Mouse (Mus musculus) large intestine, adult 2 months (tissue): ENCODE measurements around the gene Slc1a3. TPM values are rescaled to one million over a fixed set of nuclear protein-coding genes. Genes with fewer than 3 reads are reported as not detected.

ENCODE experiments used
- DNase-seq: peaks from one replicate; pipeline ENCODE4 v3.0.0-alpha.2; 2012; ENCODE audit warnings: low read depth, low spot score
- WGBS: fragments of 180-500 bp; shearing (Covaris S2); methylation state at CpG from one replicate; pipeline ENCODE4 v1.1.7; 2018; 5-methylcytosine and 5-hydroxymethylcytosine counted together
- polyA plus RNA-seq: library from polyadenylated mRNA; depleted of rRNA; stranded (reverse); fragments of >200 nt; gene quantifications from 2 replicates; pipeline ENCODE4 v1.2.3, GENCODE M21; 2012; rRNA removed

Slc1a3 gene
- 1.5 and 1.8 TPM in 2 replicates for polyA plus RNA-seq

DNA sequence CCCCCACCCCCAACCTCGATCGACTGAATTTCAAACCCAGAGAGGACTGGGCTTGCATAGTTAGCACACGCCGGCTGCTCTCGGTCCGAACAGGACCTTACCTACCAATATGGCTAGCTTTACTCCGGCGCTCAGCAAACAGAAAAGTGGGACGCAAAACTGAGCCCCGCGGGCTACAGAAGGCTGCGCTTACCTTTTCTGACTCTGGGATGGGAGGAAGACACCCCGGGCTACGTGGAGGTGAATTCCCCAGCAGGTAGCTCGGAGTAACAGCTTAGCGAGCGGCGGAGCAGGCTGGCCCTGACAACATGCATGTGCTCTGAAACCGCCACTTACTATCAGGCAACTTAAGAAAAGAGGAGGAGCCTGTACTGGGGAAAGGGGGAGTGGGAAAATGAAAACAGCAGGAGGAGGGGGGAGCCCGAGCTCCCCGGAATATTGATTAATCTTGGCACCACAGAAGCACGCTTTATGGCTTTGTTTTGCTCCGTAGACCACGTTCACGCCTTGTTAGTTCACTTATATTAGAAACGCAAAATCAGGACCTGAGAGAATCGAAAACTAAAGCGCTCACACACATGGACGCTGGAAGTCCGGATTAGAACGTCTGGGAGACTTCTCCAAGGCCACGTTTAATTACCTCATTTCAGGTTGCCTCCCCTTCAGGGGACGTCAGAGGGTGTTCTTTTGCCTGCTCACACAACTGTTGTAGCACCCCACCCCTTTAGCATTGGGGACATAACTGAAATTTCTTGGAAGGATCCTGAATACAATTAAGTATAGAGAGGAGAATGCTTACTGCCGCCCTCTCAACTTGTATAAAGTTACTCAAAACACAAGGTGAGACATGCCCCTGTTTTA is at the start of gene Slc1a3:
Gene Slc1a3 (minus strand): TSS at position 619 of the 861 bp plus-strand sequence.
- WGBS = under 1% methylated on average over 34 of the region's 34 CpGs

DNA sequence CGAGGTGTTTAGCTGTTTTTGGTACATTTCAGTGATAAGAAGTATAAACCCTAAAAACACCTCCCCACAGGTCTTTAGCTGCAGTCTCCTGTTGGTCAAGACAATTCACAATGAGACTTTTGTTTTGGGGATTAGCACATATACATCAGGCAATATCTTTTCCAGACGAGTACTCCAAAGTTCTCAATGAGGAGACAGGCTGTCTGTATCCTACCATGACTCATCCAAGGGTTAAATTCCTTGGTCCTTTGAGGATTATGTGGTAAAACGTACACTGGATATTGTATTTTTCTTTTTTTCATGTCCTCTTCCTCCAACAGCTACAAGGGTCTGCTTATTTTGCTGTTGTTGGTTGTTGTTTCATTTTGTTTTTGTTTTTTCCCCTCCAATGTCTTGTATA is 48.5 kb upstream of the Slc1a3 start:
- 56% methylated on average over 3 of the region's 3 CpGs for WGBS

More for the DNA sequence above, at the start of gene Slc1a3:
- DNase-seq = no peak

DNA sequence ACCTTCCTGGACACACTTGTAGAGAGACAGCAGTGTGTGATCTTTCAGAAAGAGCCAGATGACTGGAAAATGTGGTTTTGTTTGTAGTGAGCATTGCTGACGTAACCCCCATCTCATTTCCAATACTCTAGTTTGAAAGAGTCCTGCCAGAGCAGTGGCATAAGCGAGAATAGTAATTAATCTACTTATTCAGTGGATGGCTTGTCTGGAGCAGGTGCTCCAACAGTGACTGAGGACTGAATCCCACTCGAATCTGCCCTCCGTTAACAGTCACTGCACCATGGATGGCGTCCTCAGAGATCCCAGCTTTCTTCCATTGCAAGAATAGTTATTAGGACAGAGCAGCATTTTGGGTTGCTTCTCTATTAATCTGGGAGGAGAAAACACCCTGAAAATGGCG is 45.9 kb upstream of the Slc1a3 start:
- 77% methylated on average over 6 of the region's 6 CpGs for WGBS
- no peak for DNase-seq

More for the DNA sequence above, 48.5 kb upstream of the Slc1a3 start:
- no peak for DNase-seq

DNA sequence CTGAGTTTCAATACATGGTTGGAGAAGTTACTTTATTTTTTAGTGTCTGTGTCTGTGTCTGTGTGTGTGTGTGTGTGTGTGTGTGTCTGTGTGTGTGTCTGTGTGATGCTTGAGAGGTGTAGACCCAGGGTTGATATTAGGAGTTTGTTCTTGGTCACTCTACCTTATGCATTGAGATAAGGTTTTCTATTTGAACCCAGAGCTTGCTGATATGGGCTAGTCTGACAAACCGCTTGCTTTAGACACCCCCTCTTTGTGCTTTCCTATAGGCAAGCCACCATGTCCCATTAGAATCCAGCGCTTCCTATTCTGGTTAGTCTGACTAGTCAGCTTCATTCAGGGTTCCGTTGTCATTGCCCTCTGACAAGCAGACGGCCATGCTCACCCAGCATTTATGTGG is 39.2 kb upstream of the Slc1a3 start:
- WGBS = 93% methylated on average over 4 of the region's 4 CpGs
- no peak for DNase-seq

DNA sequence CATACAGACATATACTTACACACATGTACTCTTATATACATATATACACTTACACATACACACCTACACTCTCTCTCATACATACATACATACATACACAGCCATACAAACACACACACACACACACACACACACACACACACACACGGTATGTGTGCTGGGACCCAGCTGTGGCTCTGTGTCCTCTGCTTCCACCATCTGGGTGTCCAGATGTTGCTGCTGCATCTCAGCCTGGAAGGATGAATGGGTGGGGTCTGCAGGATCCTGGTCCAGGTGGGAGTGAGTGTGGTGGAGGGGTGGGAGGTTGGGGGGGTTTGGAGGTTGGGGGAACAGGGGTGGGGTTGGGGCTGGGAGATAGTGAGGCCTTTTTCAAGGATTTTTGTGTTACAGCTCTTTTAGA is 38.2 kb upstream of the Slc1a3 start:
- WGBS = 81% methylated on average over 1 of the region's 1 CpGs
- no peak for DNase-seq

DNA sequence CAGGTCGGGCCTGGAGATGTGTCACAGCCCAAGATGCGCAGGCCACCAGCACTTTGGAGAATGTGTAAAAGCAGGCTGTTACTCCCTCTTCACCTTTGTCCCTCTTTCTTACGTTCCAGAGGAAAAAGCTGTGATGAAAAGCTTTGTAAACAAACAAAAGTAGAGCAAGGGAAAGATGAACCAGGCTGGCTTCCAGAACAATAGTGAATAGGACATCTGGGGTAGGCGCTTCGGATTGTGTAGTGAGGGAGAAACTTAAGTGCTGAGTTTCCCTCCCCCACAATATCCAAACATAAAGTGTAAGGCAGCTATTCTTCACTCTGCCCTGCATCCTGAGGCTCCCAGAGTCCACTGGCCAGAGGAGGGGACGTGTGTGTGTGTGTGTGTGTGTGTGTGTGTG is 31.0 kb upstream of the Slc1a3 start:
- 49% methylated on average over 6 of the region's 6 CpGs for WGBS
- no peak for DNase-seq

DNA sequence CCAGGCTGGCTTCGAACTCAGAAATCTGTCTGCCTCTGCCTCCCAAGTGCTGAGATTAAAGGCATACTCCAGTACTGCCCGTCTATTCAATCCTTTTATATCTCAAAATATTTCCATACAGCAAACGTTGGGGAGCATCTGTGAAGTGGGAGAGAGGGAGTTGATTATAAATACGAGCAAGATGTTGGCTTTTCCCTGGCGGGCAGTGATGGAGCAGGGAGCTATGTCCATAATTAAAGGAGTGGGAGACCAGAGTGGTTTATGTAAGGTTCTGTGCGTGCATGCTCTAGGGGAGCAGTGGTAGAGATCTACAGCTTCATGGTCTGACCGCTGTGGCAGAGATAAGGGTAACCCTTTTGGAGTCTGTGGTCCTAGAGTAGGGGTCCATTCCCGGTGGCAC is 30.2 kb upstream of the Slc1a3 start:
- DNase-seq = no peak
- WGBS = 86% methylated on average over 8 of the region's 8 CpGs

DNA sequence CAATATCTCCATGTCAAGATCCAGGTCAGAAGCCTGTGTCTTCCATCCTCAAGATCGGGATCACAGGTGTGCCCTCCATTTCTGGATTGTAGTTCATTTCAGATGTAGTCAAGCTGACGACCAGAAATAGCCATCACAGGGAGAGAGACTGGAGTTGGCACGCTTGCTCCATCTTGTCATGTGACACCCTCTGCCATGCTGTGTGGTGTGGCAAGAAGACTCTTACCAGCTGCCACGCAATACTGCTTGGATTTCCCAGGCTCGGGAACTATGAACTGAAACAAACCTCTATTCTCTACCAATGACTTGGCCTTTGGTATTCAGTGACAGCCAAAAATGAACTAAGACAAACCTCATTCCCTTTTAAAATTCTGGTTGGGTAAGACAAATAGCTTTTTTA is 27.6 kb upstream of the Slc1a3 start:
- 88% methylated on average over 5 of the region's 5 CpGs for WGBS
- DNase-seq = no peak

DNA sequence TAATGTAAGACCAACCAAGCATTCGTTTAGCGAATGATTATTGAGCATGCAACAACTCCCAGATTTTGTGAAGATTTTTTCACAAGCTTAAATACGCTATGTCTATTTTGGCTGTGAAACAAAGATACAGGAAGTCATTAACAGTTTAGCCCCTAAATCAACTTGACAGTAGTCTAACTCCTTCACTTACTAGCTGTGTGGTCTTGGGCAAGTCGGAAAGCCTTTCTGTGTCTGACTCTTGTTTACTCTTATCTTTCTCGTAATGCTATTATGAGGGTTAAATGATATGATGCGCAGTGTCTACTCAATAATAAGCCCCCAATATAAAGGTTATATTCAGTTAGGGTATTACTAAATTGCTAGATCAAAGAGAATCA is 23.8 kb upstream of the Slc1a3 start:
- 61% methylated on average over 6 of the region's 6 CpGs for WGBS
- DNase-seq = no peak

DNA sequence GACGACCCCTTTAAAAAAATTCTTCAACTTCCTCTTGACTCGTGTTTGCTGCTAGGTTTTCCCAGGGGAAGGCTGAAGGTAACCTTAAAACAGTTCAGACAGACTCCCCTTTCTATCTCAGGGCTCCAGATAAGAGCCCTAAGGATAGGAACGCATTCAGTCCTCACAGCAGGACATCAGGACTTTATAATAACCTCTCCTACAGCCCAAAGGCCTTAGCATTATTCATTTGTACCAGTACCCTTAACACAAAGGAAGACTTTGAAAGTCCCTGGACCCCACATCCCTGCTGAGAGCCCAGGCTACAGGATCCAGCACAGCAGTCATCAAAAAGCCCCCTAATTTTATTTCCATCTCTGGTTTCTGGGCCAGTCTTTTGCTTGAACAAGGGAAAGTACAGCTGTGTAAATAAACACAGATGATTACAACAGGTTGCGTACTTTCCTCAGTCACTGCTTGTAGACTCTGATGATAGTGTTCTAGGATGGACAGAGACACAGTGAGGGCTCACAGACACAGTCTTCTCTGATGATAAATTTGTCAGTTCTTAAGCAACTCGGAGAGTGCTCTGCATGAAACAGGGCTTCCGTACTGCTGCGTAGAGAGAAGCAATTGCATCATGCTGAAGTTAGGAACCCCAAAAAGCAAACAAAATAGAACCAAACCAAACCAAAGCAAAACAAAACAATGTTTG is 23.3 kb upstream of the Slc1a3 start:
- WGBS = 37% methylated on average over 7 of the region's 7 CpGs
- DNase-seq = no peak

DNA sequence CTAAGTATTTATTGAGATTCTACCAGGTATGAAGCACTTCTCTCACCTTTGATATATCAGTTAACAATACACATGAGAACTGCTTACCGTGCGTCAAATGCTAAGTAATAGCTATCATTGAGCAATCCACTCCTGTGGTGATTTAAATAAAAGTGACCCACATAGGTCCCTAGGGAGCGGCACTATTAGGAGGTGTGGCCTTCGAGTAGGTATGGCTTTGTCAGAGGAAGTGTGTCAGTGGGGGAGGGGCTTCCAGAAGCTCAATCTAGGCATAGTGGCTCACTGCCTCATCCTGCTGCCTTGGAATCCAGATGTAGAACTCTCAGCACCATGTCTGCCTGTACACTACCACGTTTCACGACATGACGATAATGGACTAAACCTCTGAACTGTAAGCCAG is 18.3 kb upstream of the Slc1a3 start:
- 84% methylated on average over 7 of the region's 7 CpGs for WGBS
- DNase-seq = no peak

DNA sequence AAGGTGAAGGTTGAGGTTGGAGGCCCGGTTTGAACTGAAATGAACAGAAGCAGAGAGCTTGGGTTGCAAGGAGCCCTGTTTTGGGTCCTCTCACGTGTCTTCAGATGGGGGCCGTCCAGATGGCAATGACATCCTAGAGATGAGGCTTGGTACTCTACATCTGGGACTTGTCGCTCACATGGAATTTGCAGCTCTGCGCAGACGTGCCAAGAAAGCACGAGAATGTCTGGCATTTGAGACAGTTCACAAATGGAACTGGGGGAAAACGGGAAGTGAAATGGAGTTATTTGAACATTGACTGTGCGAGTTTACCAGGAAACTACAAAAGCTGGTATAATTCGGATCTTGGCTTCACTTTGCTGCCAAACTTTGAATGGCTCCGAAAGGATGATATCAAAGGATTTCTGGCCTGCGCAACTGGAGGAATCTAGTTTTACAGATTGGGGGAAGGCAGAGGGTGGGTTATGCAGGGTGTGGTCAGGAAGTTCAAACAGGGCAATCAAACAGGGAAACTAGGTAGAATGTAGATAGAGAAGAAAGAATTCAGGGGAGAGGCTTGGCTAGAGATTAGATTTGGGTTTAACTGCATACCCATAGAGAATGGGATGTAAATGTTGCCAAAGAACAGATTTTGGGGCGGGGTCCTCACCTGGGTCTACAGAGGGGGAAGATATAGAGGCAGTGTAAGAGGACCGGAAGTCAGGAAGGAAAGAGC is 12.0 kb upstream of the Slc1a3 start:
- 58% methylated on average over 14 of the region's 14 CpGs for WGBS
- no peak for DNase-seq

DNA sequence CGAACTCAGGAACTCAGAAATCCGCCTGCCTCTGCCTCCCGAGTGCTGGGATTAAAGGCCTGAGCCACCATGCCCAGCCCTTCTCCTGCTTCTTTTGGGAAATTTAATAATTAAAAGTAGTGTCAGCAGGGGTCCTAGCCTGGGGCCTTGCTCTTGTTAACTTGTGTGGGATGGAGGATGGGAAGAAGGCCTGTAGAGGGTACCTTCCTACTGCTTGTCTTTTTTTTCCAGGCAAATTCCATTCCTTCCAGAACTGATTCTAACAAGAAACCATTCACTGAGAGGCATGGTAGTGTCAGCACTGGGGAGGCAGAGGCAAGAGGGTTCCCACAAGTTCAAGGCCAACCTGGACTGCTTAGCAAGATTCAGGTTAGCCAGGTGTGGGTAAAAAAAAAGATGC is 11.2 kb upstream of the Slc1a3 start:
- 90% methylated on average over 3 of the region's 3 CpGs for WGBS

DNA sequence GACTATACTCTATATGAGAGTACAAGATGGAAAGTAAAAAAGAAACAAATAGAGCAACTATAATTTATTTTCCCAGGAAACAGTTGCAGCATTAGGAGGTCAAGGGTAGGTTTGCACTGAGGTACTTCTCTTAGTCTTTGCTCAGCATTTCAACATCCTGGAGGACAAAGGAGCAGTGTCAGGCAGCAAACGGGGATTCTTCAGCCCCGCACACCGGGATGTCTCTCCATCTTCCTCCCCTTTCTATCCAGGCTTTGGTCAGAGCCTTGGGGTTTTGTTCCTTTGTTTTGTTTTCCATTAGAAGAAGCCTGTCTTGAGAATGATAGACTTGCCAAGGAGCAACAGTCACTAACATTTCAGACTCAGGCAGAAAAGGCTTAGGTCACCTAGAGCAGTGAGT is 10.4 kb upstream of the Slc1a3 start:
- no peak for DNase-seq
- 78% methylated on average over 3 of the region's 3 CpGs for WGBS

More for the DNA sequence above, 11.2 kb upstream of the Slc1a3 start:
- no peak for DNase-seq

DNA sequence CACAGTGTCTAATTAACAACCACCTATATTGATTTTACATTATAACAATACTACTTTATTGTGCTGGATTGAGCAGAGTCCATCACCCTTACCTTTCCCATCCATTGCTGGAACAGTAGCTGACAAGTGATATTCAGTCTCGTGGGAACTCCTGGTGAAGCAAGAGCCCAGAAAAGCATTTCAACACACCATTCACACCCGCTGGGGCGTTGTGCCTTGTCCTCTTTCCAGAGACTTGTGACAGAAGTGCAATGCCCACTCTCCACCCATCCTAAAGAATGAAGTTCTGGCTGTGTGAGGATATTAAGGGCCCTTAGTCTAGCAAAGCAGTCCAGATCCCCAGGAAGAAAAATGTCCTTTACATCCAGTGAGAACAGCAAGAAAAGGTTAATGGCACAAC is 7.9 kb upstream of the Slc1a3 start:
- WGBS = 76% methylated on average over 3 of the region's 3 CpGs
- no peak for DNase-seq

DNA sequence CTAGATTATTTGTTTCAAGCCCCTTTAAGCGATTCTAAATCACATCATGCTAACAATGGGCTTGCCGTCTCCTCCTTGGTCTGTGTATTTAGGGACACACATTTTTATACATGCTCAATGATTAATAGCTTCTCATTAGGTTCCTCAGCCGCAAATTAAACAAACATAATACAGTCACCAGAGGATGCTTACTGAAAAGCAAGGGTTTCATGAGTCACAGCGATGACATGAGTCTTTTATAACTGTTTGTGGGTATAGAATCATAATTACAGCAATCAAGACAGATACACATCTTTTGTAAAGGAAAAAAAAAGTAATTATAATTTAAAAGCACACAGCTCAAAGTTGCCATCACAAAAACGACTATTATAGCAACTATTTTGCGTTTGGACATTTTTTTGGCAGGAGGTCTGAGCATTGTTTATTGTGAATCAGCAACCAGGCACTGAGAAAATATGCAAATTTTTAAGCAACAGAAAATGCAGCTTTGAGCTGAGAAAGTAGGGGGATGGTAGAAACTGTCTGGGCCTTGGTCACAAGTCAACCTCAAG is 6.5 kb upstream of the Slc1a3 start:
- 48% methylated on average over 6 of the region's 6 CpGs for WGBS
- no peak for DNase-seq

DNA sequence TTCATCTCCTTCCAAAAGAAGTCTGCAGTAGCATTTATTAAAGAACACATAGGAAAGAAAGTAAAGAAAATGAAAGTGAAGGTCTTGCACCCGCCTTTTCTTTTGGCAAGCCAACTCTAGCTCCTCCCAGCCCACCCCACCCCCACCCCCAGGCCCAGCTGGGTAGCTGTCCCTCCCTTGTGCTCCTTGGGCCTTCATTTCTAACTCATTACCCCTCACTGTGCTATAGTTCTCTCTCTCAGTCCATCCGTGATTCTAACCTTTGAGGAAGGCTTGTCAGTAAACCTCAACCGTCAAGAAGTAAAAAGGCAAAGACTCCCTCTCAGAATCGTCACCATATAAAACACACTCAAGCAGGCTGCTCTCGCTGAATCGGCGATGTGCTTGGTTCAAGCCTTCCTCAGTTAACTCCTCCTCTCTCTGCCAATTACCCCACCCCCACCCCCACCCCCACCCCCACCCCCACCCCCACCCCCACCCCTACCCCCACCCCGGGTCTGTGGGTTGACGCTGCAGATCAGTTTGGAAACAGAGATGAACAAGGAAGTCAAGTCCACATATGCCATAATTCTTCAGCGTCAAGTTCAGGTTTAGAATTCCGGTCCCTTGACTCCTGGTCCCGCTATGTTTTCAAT is 5.9 kb upstream of the Slc1a3 start:
- 20% methylated on average over 12 of the region's 12 CpGs for whole genome bisulfite sequencing
- no peak for DNase-seq

DNA sequence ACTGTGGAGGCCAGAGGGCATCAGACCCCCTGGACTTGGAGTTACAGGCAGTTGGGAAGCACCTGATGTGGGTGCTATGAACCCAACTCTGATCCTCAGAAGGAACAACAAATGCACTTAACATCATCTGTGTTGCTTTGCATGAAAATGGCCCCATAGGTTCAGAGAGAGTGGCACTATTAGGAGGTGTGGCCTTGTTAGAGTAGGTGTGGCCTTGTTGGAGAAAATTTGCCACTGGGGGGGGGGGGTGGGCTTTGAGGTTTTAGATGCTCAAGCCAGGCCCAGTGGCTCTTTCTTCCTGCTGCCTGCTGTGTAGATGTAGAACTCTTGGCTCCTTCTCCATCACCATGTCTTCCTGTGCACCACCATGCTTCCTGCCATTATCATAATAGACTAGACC is 5.1 kb upstream of the Slc1a3 start:
- DNase-seq = no peak

DNA sequence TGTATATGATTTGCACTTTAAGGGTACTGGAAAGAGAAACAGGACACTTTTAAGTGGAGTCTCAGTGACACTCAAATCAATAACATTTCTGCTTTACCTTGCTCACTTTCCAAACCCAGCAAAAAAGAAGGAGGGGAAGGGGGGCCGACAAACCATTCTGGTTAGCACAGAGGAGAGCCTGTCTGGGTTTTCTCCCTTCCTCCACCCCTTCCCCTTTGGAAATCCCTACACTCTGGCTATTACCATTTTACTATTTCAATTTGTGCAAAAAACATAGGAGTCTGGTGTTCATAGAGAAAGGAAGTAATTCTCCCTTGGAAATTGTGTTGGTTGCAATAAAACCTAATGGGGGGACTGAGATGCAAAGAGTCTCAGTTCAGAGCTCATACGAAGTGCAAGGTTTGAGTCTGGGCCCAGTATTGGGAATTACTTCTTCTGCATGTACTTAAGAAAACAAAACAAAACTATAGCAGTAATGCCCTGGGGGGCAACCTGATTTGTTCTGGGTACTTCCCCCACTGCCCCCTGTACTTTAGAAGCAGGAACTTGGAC is 1.9 kb upstream of the Slc1a3 start:
- WGBS = 80% methylated on average over 2 of the region's 2 CpGs
- no peak for DNase-seq
